Mouse (Mus musculus): ENCODE measurements around the gene Gaa.
A peak's percentile ranks its signal among the peaks of the same experiment; 100 is the strongest.
"Not testable (repeated sequence)": the region's sequence is repeated elsewhere in the genome, so short reads cannot be mapped to it uniquely, and the experiment has no call there.

The Gaa gene

GRCm38 (mm10) chr11:119252854-119253541 is 14.7 kb upstream of the Gaa start:
- DNase-seq (ENCODE audit: low spot score), result no peak

- DNase-seq (ENCODE audit: low spot score), result not testable (repeated sequence)
These were observed 11.1 kb upstream of the Gaa start for GRCm38 (mm10) chr11:119256557-119256956.

GRCm38 (mm10) chr11:119258216-119258571 is 9.5 kb upstream of the Gaa start:
- DNase-seq (ENCODE audit: low spot score), result no peak

- DNase-seq (ENCODE audit: low spot score), result peak; percentile 46
These were observed 8.9 kb upstream of the Gaa start for GRCm38 (mm10) chr11:119258572-119259322.

GRCm38 (mm10) chr11:119259977-119260376 is 7.7 kb upstream of the Gaa start:
- DNase-seq (ENCODE audit: low spot score), result no peak

- DNase-seq (ENCODE audit: low spot score), result no peak
These were observed 3.3 kb upstream of the Gaa start for GRCm38 (mm10) chr11:119264413-119264812.

GRCm38 (mm10) chr11:119265811-119266210 is 1.9 kb upstream of the Gaa start:
- no peak for DNase-seq (ENCODE audit: low spot score)

- no peak for DNase-seq (ENCODE audit: low spot score)
These were observed 429 bp upstream of the Gaa start for GRCm38 (mm10) chr11:119267241-119267674.

GRCm38 (mm10) chr11:119268557-119269195 is 989 bp downstream of the Gaa start:
- DNase-seq (ENCODE audit: low spot score), result no peak

- DNase-seq (ENCODE audit: low spot score), result not testable (repeated sequence)
These were observed 4.8 kb downstream of the Gaa start for GRCm38 (mm10) chr11:119272492-119272891.

GRCm38 (mm10) chr11:119273186-119273930 is 5.7 kb downstream of the Gaa start:
- no peak for DNase-seq (ENCODE audit: low spot score)

GRCm38 (mm10) chr11:119281030-119281429 is 13.3 kb downstream of the Gaa start:
- DNase-seq (ENCODE audit: low spot score), result no peak

- no peak for DNase-seq (ENCODE audit: low spot score)
These were observed 18.3 kb downstream of the Gaa start for GRCm38 (mm10) chr11:119285791-119286527.

- no peak for DNase-seq (ENCODE audit: low spot score)
These were observed 19.7 kb downstream of the Gaa start for GRCm38 (mm10) chr11:119287207-119287992.

GRCm38 (mm10) chr11:119292861-119293260 is 25.2 kb downstream of the Gaa start:
- not testable (repeated sequence) for DNase-seq (ENCODE audit: low spot score)

GRCm38 (mm10) chr11:119297996-119298395 is 30.3 kb downstream of the Gaa start:
- DNase-seq (ENCODE audit: low spot score), result no peak

- DNase-seq (ENCODE audit: low spot score), result no peak
These were observed 31.2 kb downstream of the Gaa start for GRCm38 (mm10) chr11:119298917-119299316.

GRCm38 (mm10) chr11:119299391-119300245 is 31.9 kb downstream of the Gaa start, which contains the start of gene Eif4a3:
Gene Eif4a3, minus strand, starts transcription at chr11:119300089.
- peak; percentile 97 for DNase-seq (ENCODE audit: low spot score)

GRCm38 (mm10) chr11:119300246-119300935 is 32.7 kb downstream of the Gaa start:
- no peak for DNase-seq (ENCODE audit: low spot score)

All from spleen, adult 12 weeks (tissue).